Mouse (Mus musculus) hindbrain, postnatal 0 days (tissue): ENCODE measurements at regions not wholly inside any gene's neighbourhood (a gene's known extent, or its start where the extent isn't known, plus 50 kb on each side); places are given as distances from the start of the nearest gene placed in this dataset.

ENCODE experiments used
- ATAC-seq: fragments of 200-750 bp; cut with Nextera tagmentation; 2 replicates; pipeline ENCODE4 v1.8.0; 2017; ENCODE audit warnings: mild to moderate bottlenecking, moderate TSS enrichment, moderate library complexity
- DNase-seq: peaks from one replicate; pipeline ENCODE4 v3.0.0-alpha.2; 2015; ENCODE audit warnings: low spot score
- H3K27ac ChIP-seq: fragments of 300-500 bp; sonication (generic); 2 replicates; pipeline ENCODE4 v1.5.1; 2014; ENCODE audit warnings: mild to moderate bottlenecking
- H3K27me3 ChIP-seq: fragments of 300-500 bp; sonication (generic); 2 replicates; pipeline ENCODE4 v1.6.1; 2014; ENCODE audit warnings: low read length, mixed read lengths; ENCODE audit not compliant: insufficient read depth
- H3K36me3 ChIP-seq: fragments of 300-500 bp; sonication (generic); 2 replicates; pipeline ENCODE4 v1.6.1; 2014; ENCODE audit warnings: low read length, mixed read lengths; ENCODE audit not compliant: insufficient read depth
- H3K4me1 ChIP-seq: fragments of 300-500 bp; sonication (generic); 2 replicates; pipeline ENCODE4 v1.6.1; 2014; ENCODE audit warnings: antibody characterized with exemption, low read length, mixed read lengths; ENCODE audit not compliant: insufficient read depth
- H3K4me2 ChIP-seq: fragments of 300-500 bp; sonication (generic); 2 replicates; pipeline ENCODE4 v1.6.1; 2014; ENCODE audit warnings: low read depth, mild to moderate bottlenecking, low read length, moderate library complexity, mixed read lengths
- H3K4me3 ChIP-seq: fragments of 300-500 bp; sonication (generic); 2 replicates; pipeline ENCODE4 v1.5.1; 2014; ENCODE audit warnings: low read length
- H3K9ac ChIP-seq: fragments of 300-500 bp; sonication (generic); replicated peaks from 2 replicates; pipeline ENCODE4 v1.6.1; 2014; ENCODE audit warnings: mild to moderate bottlenecking, low read length, moderate library complexity, mixed read lengths
- H3K9me3 ChIP-seq: fragments of 300-500 bp; sonication (generic); 2 replicates; pipeline ENCODE4 v1.6.1; 2016; ENCODE audit warnings: low read length, mixed read lengths
- CTCF ChIP-seq: IDR thresholded peaks from 2 replicates; pipeline ENCODE4 v1.5.1; 2016; ENCODE audit warnings: antibody characterized with exemption, control low read depth, low read depth
- WGBS: fragments of 180-500 bp; shearing (Covaris S2); extraction: QIAGEN DNeasy Blood & Tissue Kit; methylation state at CpG from one replicate; pipeline ENCODE4 v1.1.7; 2014; 5-methylcytosine and 5-hydroxymethylcytosine counted together

DNA sequence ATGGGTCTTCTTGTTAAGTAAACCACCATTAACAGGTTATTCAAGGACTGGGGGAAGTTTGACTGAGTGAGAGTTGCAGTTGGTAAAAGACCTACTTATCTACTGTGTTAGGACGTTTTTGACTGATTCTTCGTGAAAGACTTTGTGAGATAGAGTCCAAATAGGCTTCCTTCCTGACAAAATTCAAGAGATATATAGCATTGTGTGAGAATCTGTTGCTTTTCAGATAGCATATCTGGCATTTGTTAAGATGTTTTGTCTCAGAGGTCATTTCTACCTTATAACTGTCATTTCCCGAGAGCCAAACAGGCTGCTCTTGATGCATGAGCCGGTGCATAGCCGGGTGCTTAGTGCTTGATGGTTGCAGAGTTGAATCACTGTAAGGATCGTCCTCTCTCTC is 214.8 kb downstream of the Pten start:
- no peak for DNase-seq
- no peak overlapping the region for H3K4me3 ChIP-seq
- H3K27me3 ChIP-seq = no peaks in the 10 kb centered on the region
- WGBS = 93% methylated on average over 6 of the region's 6 CpGs
- H3K9me3 ChIP-seq = no peaks in the 10 kb centered on the region
- no peak overlapping the region for H3K27ac ChIP-seq
- H3K36me3 ChIP-seq = no peaks in the 10 kb centered on the region
- H3K4me2 ChIP-seq = no peak overlapping the region
- no peak overlapping the region for H3K9ac ChIP-seq
- TF ChIP-seq CTCF = no peak
- no peaks in the 10 kb centered on the region for H3K4me1 ChIP-seq
- ATAC-seq = no peak

DNA sequence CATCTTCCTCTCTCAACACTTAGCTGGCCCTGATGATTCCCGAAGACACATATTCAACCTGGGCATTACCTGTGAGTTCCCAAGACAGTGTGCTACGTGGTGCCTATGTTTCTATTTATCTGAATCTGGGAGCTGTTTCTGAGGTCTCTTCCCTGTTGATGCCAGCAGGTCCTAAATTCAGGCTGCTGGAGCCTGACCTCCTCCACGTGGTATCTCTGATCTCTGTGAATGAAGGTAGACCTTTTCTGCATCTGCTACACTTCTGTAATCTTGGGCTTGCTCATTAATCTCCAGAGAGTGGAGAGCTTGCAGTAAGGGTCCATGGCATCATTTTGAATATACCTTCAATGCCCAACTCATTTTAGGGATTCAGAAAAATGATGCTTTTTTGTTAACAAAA is 215.8 kb downstream of the Pten start:
- no peak for TF ChIP-seq CTCF
- Histone ChIP-seq H3K4me2 (no peak overlapping the region), H3K9me3 (no peaks in the 10 kb centered on the region), H3K27me3 (no peaks in the 10 kb centered on the region), H3K4me1 (no peaks in the 10 kb centered on the region), H3K27ac (no peak overlapping the region), H3K4me3 (no peak overlapping the region), H3K9ac (no peak overlapping the region), H3K36me3 (no peaks in the 10 kb centered on the region)
- 81% methylated on average over 3 of the region's 3 CpGs for WGBS
- ATAC-seq (no peak), DNase-seq (no peak)

DNA sequence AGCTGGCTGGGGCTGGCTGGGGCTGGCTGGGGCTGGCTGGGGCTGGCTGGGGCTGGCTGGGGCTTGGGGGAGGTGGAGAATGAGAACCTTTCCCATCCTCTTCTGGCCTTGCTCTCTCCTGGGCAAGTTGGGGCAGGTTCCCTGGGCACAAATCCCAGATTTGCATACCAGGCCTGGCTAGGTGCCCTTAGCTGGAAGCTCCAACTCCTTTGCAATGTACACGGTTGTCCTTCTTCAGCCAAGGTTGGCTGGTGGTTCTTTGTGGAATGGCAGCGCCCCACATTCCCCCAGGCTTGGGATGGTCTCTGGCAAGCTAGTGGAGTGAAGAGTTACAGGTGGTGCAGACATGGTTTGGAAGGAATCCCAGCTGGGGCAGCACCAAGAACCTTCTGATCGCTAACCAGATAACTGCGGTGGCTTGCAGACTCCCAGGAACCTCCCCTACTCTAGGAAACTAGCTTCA is 217.5 kb downstream of the Pten start:
- ATAC-seq (peak; percentile 61; the same call in 1 of the 2 replicates), DNase-seq (peak; percentile 37)
- no peaks in the 10 kb centered on the region for H3K27me3 ChIP-seq
- no peak overlapping the region for H3K4me3 ChIP-seq
- no peaks in the 10 kb centered on the region for H3K4me1 ChIP-seq
- WGBS = 69% methylated on average over 4 of the region's 4 CpGs
- TF ChIP-seq CTCF = no peak
- no peak overlapping the region for H3K9ac ChIP-seq
- H3K9me3 ChIP-seq = no peaks in the 10 kb centered on the region
- no peak overlapping the region for H3K27ac ChIP-seq
- H3K4me2 ChIP-seq = no peak overlapping the region
- H3K36me3 ChIP-seq = no peaks in the 10 kb centered on the region

DNA sequence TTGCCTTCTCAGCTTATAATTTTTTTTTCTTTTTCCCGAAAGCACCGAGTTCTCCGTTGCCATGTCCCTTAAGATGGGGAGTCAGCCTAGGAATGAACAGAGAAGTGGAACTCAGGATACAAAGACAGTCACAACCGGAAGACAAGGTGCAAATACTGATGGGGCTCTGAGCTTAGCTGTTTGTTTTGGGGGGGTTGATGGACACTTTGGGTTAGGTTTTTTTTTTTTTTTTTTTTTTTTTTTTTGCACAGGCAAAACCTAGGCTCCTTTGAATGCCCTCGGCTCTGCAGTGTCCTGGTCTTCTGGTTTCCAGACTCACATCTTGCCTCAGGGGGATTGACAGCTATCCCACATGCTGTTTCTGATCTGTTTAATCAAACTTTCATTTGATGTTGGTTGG is 218.0 kb downstream of the Pten start:
- H3K9me3 ChIP-seq = no peaks in the 10 kb centered on the region
- H3K4me1 ChIP-seq = no peaks in the 10 kb centered on the region
- H3K27ac ChIP-seq = no peak overlapping the region
- no peak overlapping the region for H3K4me2 ChIP-seq
- 91% methylated on average over 5 of the region's 5 CpGs for WGBS
- H3K27me3 ChIP-seq = no peaks in the 10 kb centered on the region
- no peak overlapping the region for H3K4me3 ChIP-seq
- DNase-seq (no peak), ATAC-seq (no peak)
- no peak overlapping the region for H3K9ac ChIP-seq
- no peak for TF ChIP-seq CTCF
- H3K36me3 ChIP-seq = no peaks in the 10 kb centered on the region

DNA sequence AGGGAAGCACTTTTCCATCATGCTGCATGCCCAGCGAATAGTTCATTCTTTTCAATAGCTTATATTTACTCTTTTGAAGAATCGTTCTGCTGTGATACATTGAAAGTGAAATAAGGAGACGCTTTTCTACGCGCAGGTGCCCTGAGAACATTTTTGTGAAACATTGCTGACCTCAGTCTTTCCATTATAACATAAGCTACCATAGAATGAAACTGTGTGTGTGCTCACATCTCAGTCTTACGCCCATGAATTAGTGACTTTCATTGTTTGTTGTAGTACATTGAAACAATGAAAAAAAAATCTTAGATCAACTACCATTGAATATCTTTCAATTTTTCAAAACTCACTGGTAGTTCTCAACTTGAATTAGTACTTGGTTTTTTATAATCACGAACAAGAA is 219.2 kb downstream of the Pten start:
- WGBS = 93% methylated on average over 7 of the region's 7 CpGs
- no peak overlapping the region for H3K4me2 ChIP-seq
- TF ChIP-seq CTCF = no peak
- no peaks in the 10 kb centered on the region for H3K9me3 ChIP-seq
- H3K27me3 ChIP-seq = no peaks in the 10 kb centered on the region
- no peak for ATAC-seq
- H3K27ac ChIP-seq = no peak overlapping the region
- no peaks in the 10 kb centered on the region for H3K4me1 ChIP-seq
- H3K9ac ChIP-seq = no peak overlapping the region
- H3K4me3 ChIP-seq = no peak overlapping the region
- DNase-seq = no peak
- no peaks in the 10 kb centered on the region for H3K36me3 ChIP-seq

DNA sequence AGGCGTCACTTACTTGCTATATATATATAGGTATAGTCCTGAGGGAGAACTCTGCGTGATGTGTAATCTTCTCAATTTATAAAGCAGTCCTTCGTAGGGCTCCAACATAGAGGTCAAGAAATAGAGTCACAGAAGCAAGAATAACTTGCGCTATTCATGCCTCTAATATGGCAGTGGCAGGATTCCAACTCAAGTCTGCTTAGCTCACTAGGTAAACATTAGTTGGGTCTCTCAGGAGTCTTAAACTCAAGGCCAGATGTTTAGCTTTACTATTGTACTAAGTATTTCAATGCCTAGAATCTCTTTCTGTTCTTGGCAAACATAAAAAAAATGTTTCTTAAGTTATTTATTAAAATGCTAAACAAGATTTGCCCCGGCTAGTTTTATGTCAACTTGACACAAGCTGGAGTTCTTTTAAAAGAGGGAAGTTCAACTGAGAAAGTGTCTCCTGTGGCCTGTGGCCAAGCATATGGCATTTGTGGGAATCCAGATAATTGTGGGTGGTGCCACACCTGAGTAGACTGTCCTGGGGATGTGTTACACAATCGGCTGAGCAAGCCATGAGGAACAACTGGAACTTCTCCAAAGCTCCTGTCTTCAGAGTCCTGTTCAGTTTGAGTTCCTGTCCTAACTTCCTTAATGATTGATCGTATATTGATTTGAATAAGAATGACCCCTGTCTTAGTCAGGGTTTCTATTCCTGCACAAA is 220.9 kb downstream of the Pten start:
- Histone ChIP-seq H3K4me3 (no peak overlapping the region), H3K4me1 (no peaks in the 10 kb centered on the region), H3K36me3 (no peaks in the 10 kb centered on the region), H3K4me2 (no peak overlapping the region), H3K9ac (no peak overlapping the region), H3K9me3 (no peaks in the 10 kb centered on the region), H3K27ac (no peak overlapping the region), H3K27me3 (no peaks in the 10 kb centered on the region)
- no peak for TF ChIP-seq CTCF
- DNase-seq (no peak), ATAC-seq (no peak)
- WGBS = 91% methylated on average over 7 of the region's 7 CpGs

DNA sequence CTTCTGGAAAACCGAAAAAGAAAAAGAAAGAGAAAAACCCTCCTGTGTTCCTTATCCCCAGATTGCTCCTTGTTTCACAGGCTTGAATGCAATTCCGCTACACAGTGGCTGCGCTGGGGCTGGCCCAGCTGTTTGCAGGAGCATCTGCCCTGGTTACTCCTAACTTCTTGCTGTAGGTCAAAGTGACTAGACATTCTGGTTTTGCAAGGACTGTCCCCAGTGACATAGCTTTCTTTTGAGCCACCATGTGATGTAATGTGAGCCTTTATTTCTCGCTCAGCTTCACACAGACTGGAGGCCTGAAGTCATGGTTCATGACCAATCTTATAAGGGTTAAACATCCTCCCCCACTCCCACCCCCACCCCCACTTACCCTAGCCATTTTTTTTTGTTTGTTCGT is 222.8 kb downstream of the Pten start:
- no peak for ATAC-seq
- H3K9ac ChIP-seq = no peak overlapping the region

More for the DNA sequence above, 222.8 kb downstream of the Pten start:
- WGBS = 81% methylated on average over 5 of the region's 5 CpGs
- no peak for DNase-seq
- Histone ChIP-seq H3K27me3 (no peaks in the 10 kb centered on the region), H3K27ac (no peak overlapping the region), H3K36me3 (no peaks in the 10 kb centered on the region), H3K4me1 (no peaks in the 10 kb centered on the region), H3K4me2 (no peak overlapping the region), H3K9me3 (no peaks in the 10 kb centered on the region), H3K4me3 (no peak overlapping the region)
- no peak for TF ChIP-seq CTCF
